Mouse (Mus musculus): ENCODE measurements at regions not wholly inside any gene's neighbourhood (a gene's known extent, or its start where the extent isn't known, plus 50 kb on each side); places are given as distances from the start of the nearest gene placed in this dataset.

GRCm38 (mm10) chr9:61129186-61129585 lies 243.0 kb upstream of the Tle3 start:
- Histone ChIP-seq H3K36me3 (no peaks in the 10 kb centered on the region), H3K4me3 (no peak overlapping the region), H3K4me1 (peaks cover 7% of the 10 kb centered on the region; the same call in 1 of the 2 replicates), H3K27ac (no peak overlapping the region), H3K27me3 (peaks cover 15% of the 10 kb centered on the region; the same call in 1 of the 2 replicates), H3K4me2 (no peak overlapping the region), H3K9me3 (no peaks in the 10 kb centered on the region), H3K9ac (no peak overlapping the region)
- ATAC-seq (ENCODE audit: insufficient number of reproducible peaks, low FRiP score, low TSS enrichment, low read depth) = no peak
- 61% methylated on average over 5 of the region's 5 CpGs for WGBS

- Histone ChIP-seq H3K4me1 (peaks cover 10% of the 10 kb centered on the region), H3K4me3 (no peak overlapping the region), H3K9me3 (no peaks in the 10 kb centered on the region), H3K27ac (no peak overlapping the region), H3K9ac (no peak overlapping the region), H3K36me3 (no peaks in the 10 kb centered on the region), H3K4me2 (no peak overlapping the region), H3K27me3 (peaks cover 11% of the 10 kb centered on the region; the same call in 1 of the 2 replicates)
- whole genome bisulfite sequencing = 76% methylated on average over 4 of the region's 4 CpGs
- ATAC-seq (ENCODE audit: insufficient number of reproducible peaks, low FRiP score, low TSS enrichment, low read depth) = no peak
Observed at GRCm38 (mm10) chr9:61130877-61131276, 241.3 kb upstream of the Tle3 start.

GRCm38 (mm10) chr9:61135263-61135882 lies 236.8 kb upstream of the Tle3 start:
- peaks cover 12% of the 10 kb centered on the region for H3K4me1 ChIP-seq
- H3K9me3 ChIP-seq = no peaks in the 10 kb centered on the region
- WGBS = 31% methylated on average over 10 of the region's 10 CpGs
- peaks cover 8% of the 10 kb centered on the region; the same call in 1 of the 2 replicates for H3K27me3 ChIP-seq
- no peaks in the 10 kb centered on the region for H3K36me3 ChIP-seq
- H3K4me3 ChIP-seq = no peak overlapping the region
- no peak overlapping the region for H3K9ac ChIP-seq
- H3K27ac ChIP-seq = peak overlapping the region; percentile 33; the same call in 1 of the 2 replicates
- ATAC-seq (ENCODE audit: insufficient number of reproducible peaks, low FRiP score, low TSS enrichment, low read depth) = peak; percentile 69
- H3K4me2 ChIP-seq = no peak overlapping the region

- H3K27me3 ChIP-seq = 0 out of 2 replicates have a peak, but pooled peaks cover 6% of the 10 kb centered on the region
- no peak overlapping the region for H3K9ac ChIP-seq
- ATAC-seq (ENCODE audit: insufficient number of reproducible peaks, low FRiP score, low TSS enrichment, low read depth) = no peak; the same call in none of the 2 replicates
- H3K27ac ChIP-seq = peak overlapping the region; percentile 38; the same call in 1 of the 2 replicates
- H3K36me3 ChIP-seq = no peaks in the 10 kb centered on the region
- WGBS = 36% methylated on average over 3 of the region's 3 CpGs
- H3K4me1 ChIP-seq = peaks cover 12% of the 10 kb centered on the region
- no peaks in the 10 kb centered on the region for H3K9me3 ChIP-seq
- H3K4me2 ChIP-seq = no peak overlapping the region
- no peak overlapping the region for H3K4me3 ChIP-seq
Observed at GRCm38 (mm10) chr9:61135917-61136316, 236.2 kb upstream of the Tle3 start.

GRCm38 (mm10) chr9:61138741-61139368 lies 233.3 kb upstream of the Tle3 start:
- no peak overlapping the region for H3K9ac ChIP-seq
- H3K36me3 ChIP-seq = no peaks in the 10 kb centered on the region
- no peak overlapping the region for H3K4me2 ChIP-seq
- 65% methylated on average over 11 of the region's 11 CpGs for WGBS
- H3K4me1 ChIP-seq = peaks cover 15% of the 10 kb centered on the region
- H3K27ac ChIP-seq = no peak overlapping the region
- H3K27me3 ChIP-seq = no peaks in the 10 kb centered on the region
- no peaks in the 10 kb centered on the region for H3K9me3 ChIP-seq
- ATAC-seq (ENCODE audit: insufficient number of reproducible peaks, low FRiP score, low TSS enrichment, low read depth) = no peak
- H3K4me3 ChIP-seq = no peak overlapping the region

GRCm38 (mm10) chr9:61143101-61143500 lies 229.1 kb upstream of the Tle3 start:
- H3K36me3 ChIP-seq = no peaks in the 10 kb centered on the region
- 84% methylated on average over 6 of the region's 6 CpGs for WGBS
- H3K9me3 ChIP-seq = no peaks in the 10 kb centered on the region
- no peak overlapping the region for H3K9ac ChIP-seq
- H3K4me2 ChIP-seq = no peak overlapping the region
- H3K4me1 ChIP-seq = peaks cover 4% of the 10 kb centered on the region; the same call in 1 of the 2 replicates
- no peak overlapping the region for H3K27ac ChIP-seq
- H3K27me3 ChIP-seq = no peaks in the 10 kb centered on the region
- no peak for ATAC-seq (ENCODE audit: insufficient number of reproducible peaks, low FRiP score, low TSS enrichment, low read depth)
- H3K4me3 ChIP-seq = no peak overlapping the region

- no peak for ATAC-seq (ENCODE audit: insufficient number of reproducible peaks, low FRiP score, low TSS enrichment, low read depth)
- H3K9ac ChIP-seq = no peak overlapping the region
- H3K4me1 ChIP-seq = peaks cover 4% of the 10 kb centered on the region; the same call in 1 of the 2 replicates
- H3K36me3 ChIP-seq = no peaks in the 10 kb centered on the region
- 49% methylated on average over 11 of the region's 11 CpGs for WGBS
- no peak overlapping the region for H3K4me3 ChIP-seq
- no peaks in the 10 kb centered on the region for H3K27me3 ChIP-seq
- no peak overlapping the region for H3K27ac ChIP-seq
- no peak overlapping the region for H3K4me2 ChIP-seq
- no peaks in the 10 kb centered on the region for H3K9me3 ChIP-seq
Observed at GRCm38 (mm10) chr9:61144685-61145318, 227.4 kb upstream of the Tle3 start.

- no peaks in the 10 kb centered on the region for H3K36me3 ChIP-seq
- no peak overlapping the region for H3K9ac ChIP-seq
- no peak overlapping the region for H3K4me3 ChIP-seq
- no peak overlapping the region for H3K4me2 ChIP-seq
- ATAC-seq (ENCODE audit: insufficient number of reproducible peaks, low FRiP score, low TSS enrichment, low read depth) = no peak
- H3K9me3 ChIP-seq = no peaks in the 10 kb centered on the region
- H3K27ac ChIP-seq = no peak overlapping the region
- H3K27me3 ChIP-seq = no peaks in the 10 kb centered on the region
- peaks cover 4% of the 10 kb centered on the region; the same call in 1 of the 2 replicates for H3K4me1 ChIP-seq
- WGBS = 81% methylated on average over 8 of the region's 8 CpGs
Observed at GRCm38 (mm10) chr9:61145738-61146137, 226.4 kb upstream of the Tle3 start.

- H3K4me2 ChIP-seq = no peak overlapping the region
- H3K4me1 ChIP-seq = peaks cover 2% of the 10 kb centered on the region; the same call in 1 of the 2 replicates
- no peak overlapping the region for H3K9ac ChIP-seq
- no peaks in the 10 kb centered on the region for H3K36me3 ChIP-seq
- WGBS = 78% methylated on average over 4 of the region's 4 CpGs
- H3K27me3 ChIP-seq = peaks cover 13% of the 10 kb centered on the region; the same call in 1 of the 2 replicates
- H3K27ac ChIP-seq = no peak overlapping the region
- no peak overlapping the region for H3K4me3 ChIP-seq
- H3K9me3 ChIP-seq = no peaks in the 10 kb centered on the region
- ATAC-seq (ENCODE audit: insufficient number of reproducible peaks, low FRiP score, low TSS enrichment, low read depth) = no peak
Observed at GRCm38 (mm10) chr9:61151201-61151600, 221.0 kb upstream of the Tle3 start.

GRCm38 (mm10) chr9:61151901-61152337 lies 220.2 kb upstream of the Tle3 start:
- ATAC-seq (ENCODE audit: insufficient number of reproducible peaks, low FRiP score, low TSS enrichment, low read depth) = no peak
- Histone ChIP-seq H3K9me3 (no peaks in the 10 kb centered on the region), H3K9ac (no peak overlapping the region), H3K27ac (no peak overlapping the region), H3K36me3 (no peaks in the 10 kb centered on the region), H3K4me3 (no peak overlapping the region), H3K4me1 (peaks cover 2% of the 10 kb centered on the region; the same call in 1 of the 2 replicates), H3K4me2 (no peak overlapping the region), H3K27me3 (peaks cover 13% of the 10 kb centered on the region; the same call in 1 of the 2 replicates)
- 45% methylated on average over 12 of the region's 12 CpGs for whole genome bisulfite sequencing

GRCm38 (mm10) chr9:61154721-61155120 lies 217.4 kb upstream of the Tle3 start:
- Histone ChIP-seq H3K9ac (no peak overlapping the region), H3K27me3 (peaks cover 13% of the 10 kb centered on the region; the same call in 1 of the 2 replicates), H3K4me2 (no peak overlapping the region), H3K36me3 (no peaks in the 10 kb centered on the region), H3K9me3 (no peaks in the 10 kb centered on the region), H3K4me3 (no peak overlapping the region), H3K4me1 (peaks cover 10% of the 10 kb centered on the region; the same call in 1 of the 2 replicates), H3K27ac (no peak overlapping the region)
- WGBS = 65% methylated on average over 6 of the region's 6 CpGs
- ATAC-seq (ENCODE audit: insufficient number of reproducible peaks, low FRiP score, low TSS enrichment, low read depth) = no peak

GRCm38 (mm10) chr9:61155851-61156250 lies 216.3 kb upstream of the Tle3 start:
- Histone ChIP-seq H3K36me3 (no peaks in the 10 kb centered on the region), H3K9ac (no peak overlapping the region), H3K27ac (no peak overlapping the region), H3K4me3 (no peak overlapping the region), H3K27me3 (peaks cover 13% of the 10 kb centered on the region; the same call in 1 of the 2 replicates), H3K4me1 (peaks cover 10% of the 10 kb centered on the region; the same call in 1 of the 2 replicates), H3K9me3 (no peaks in the 10 kb centered on the region), H3K4me2 (no peak overlapping the region)
- no peak for ATAC-seq (ENCODE audit: insufficient number of reproducible peaks, low FRiP score, low TSS enrichment, low read depth)
- 63% methylated on average over 14 of the region's 14 CpGs for WGBS
